Mouse (Mus musculus) lung, adult 2 months (tissue): ENCODE measurements around the gene Mdh2. TPM values are rescaled to one million over a fixed set of nuclear protein-coding genes. Genes with fewer than 3 reads are reported as not detected.

Experiments
- DNase-seq: peaks from one replicate; pipeline ENCODE4 v3.0.0; 2022
- H3K4me1 ChIP-seq: fragments of 200-500 bp; 2 replicates; pipeline ENCODE4 v1.6.1; 2011; ENCODE audit warnings: low read length; ENCODE audit not compliant: control insufficient read depth, insufficient read depth
- H3K4me3 ChIP-seq: fragments of 200-500 bp; replicated peaks from 2 replicates; pipeline ENCODE3; 2011; ENCODE audit warnings: low read depth, mild to moderate bottlenecking, control low read depth, low read length; ENCODE audit errors: extremely low read depth
- CTCF ChIP-seq: fragments of 200-500 bp; IDR thresholded peaks from 2 replicates; pipeline ENCODE4 v1.5.1; 2011; ENCODE audit warnings: mild to moderate bottlenecking, low read length, control low read depth; ENCODE audit not compliant: insufficient read depth
- POLR2A ChIP-seq: fragments of 200-500 bp; IDR thresholded peaks from 2 replicates; pipeline ENCODE4 v1.6.1; 2011; ENCODE audit warnings: low read depth, mild to moderate bottlenecking, control low read depth, low read length, borderline replicate concordance; ENCODE audit errors: extremely low read depth
- WGBS: fragments of 180-500 bp; shearing (Covaris S2); methylation state at CpG from one replicate; pipeline ENCODE4 v1.1.7; 2018; 5-methylcytosine and 5-hydroxymethylcytosine counted together
- polyA plus RNA-seq: library from polyadenylated mRNA; depleted of rRNA; stranded (reverse); fragments of >200 nt; gene quantifications from 2 replicates; pipeline ENCODE4 v1.2.3, GENCODE M21; 2012

Gene Mdh2
- polyA plus RNA-seq, 1 experiment = 344 TPM

DNA sequence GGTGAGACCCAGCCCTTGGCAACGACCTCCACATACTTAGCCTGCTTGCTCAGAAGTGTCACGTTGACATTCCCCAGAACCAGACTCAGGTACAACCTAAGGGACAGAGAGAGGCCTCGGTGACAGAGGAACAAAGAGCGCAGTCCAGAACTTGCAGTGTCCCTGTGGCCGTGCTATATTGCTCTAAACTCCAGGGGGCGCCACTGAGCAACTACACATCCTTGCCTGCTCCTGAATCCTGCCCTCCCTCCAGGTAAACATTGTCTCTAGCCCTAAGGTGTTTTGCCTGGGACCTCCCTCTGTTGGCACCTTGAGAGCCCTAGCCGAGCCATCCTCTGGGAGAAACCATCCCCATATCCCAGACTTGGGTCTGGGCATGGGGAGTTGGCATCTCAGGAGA, 41.1 kb upstream of the Mdh2 start:
- TF ChIP-seq POLR2A (no peak), CTCF (peak; percentile 61)
- WGBS = 82% methylated on average over 7 of the region's 7 CpGs
- no peak for DNase-seq
- Histone ChIP-seq H3K4me3 (no peak overlapping the region), H3K4me1 (no peaks in the 10 kb centered on the region)

DNA sequence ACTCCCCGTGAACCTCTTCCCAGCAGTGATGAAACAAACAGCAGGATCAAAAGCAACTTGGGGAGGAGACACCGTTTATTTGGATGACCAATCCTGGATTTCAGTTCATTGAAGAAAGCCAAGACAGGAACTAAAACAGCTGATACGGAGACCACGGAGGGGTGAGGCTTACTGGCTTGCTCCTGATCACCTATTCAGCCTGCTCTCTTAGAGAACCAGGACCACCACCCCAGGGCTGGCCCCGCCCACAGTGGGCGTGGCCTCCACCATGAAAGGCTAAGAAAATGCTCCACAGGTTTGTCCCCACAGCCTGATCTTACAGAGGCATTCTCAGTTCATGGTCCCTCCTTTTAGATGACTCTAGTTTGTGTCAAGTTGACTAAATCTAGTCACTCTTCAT, 40.0 kb upstream of the Mdh2 start:
- WGBS = 34% methylated on average over 6 of the region's 6 CpGs
- peaks cover 4% of the 10 kb centered on the region for H3K4me1 ChIP-seq
- no peak for DNase-seq
- no peak for TF ChIP-seq POLR2A
- no peak for TF ChIP-seq CTCF
- no peak overlapping the region for H3K4me3 ChIP-seq

DNA sequence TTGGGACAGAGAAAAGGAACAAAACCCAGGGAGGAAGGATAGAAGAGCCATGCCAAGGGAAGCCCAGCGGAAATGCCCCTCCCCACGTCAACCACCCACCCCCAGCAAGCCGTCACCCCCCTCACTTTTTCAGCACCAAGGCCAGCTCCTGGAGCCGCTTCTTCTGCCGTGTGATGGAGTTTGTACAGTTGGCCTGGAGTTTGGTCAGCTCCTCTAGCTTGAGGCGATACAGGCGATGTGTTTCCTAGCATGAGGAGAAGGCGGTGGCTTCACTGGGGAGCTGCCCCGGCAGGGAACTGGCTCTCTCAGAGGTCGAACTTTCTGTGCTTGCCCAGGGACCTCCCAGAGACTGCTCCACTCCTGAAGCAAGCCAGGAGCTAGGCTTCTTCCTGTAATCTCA, 36.1 kb upstream of the Mdh2 start:
- DNase-seq = no peak
- TF ChIP-seq CTCF (no peak), POLR2A (no peak)
- 57% methylated on average over 10 of the region's 10 CpGs for whole genome bisulfite sequencing
- Histone ChIP-seq H3K4me1 (peaks cover 8% of the 10 kb centered on the region), H3K4me3 (no peak overlapping the region)

DNA sequence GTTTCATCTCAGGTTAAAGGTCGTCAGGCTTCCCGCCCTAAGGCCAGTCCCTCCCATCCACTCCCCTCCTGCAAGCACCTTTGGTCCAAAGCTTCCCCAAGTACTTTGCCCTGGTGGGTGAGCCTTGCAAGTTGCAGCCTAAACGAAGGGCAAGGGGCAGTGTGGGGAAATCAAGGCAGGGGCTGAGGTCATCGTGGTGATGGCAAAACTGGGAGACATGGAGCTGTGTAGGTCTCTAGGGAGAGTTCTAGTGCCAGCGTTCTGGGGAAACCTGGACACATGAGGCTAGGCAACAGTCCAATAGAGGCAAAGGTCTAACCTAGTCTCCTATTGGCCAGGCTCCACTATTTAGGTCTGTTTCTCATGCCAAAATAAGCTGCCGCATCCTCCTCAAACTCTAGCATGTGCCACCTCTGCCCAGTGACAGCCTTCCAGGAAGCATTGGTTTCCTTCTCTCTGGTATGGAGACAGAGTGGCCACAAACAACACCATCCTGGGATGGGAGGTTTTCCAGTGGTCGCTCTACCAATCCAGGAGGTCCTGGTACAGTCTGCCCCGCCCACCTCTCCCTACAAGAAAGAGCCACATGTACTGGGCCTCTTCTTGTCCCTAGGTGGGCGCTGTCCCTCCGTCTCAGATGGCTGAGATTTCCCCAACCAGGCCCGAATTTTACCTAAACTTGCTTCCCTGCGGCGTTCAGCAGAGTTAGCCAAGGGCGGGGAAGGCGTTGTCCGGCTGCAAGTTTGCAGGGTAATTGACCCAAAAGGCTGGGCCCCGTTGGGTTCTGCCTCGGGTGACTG, 35.1 kb upstream of the Mdh2 start:
- 0 out of 2 replicates have a peak, but pooled peaks have one; percentile 18 for TF ChIP-seq POLR2A
- TF ChIP-seq CTCF = no peak
- WGBS = 22% methylated on average over 18 of the region's 18 CpGs
- peaks cover 8% of the 10 kb centered on the region for H3K4me1 ChIP-seq
- peak overlapping the region; percentile 64 for H3K4me3 ChIP-seq
- DNase-seq = no peak

DNA sequence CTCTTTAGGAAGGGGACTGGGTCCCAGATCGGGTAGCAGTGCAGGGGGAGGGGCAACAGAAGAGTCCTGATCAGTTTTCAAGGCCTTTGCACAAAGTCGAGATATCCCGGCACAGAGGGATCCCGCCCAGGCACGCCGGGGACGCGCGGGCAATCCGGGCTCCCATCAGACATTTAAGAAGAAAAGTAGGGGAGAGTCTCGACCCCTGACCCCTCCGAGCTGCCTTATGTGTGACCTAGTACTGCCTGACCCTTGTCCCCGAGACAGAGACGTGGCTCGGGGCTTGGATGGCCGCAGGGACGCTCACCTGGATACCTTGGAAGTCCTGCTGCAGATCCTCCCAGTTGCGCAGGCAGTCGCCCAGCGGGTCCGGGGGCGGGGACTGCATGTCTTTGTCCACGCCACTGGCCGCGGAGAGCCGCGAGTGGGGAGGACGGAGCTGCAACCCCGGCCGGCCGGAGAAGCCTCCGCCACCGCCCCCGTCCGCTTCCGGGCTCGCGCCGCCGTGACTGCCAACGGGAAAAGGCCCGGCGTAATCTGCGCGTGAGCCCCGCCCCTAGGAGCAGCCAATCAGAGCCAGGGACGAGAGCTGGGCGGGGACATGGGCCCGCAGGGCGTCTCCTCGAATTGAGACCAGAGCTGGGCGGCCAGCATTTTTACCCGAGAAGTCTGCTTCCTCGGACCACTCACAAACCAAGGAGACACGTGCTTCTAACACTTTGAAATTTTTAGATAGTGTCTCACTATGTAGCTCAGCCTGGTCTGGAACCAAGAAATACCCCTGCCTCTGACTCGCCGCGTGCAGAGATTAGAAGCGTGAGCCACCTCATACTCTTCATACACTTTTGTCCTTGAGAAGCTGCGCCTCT, 34.3 kb upstream of the Mdh2 start, which contains the start of gene Tmem120a:
Gene Tmem120a (minus strand): TSS at position 708 of the 869 bp plus-strand sequence.
- TF ChIP-seq CTCF (no peak), POLR2A (peak; percentile 49; the same call in 1 of the 2 replicates)
- Histone ChIP-seq H3K4me1 (peaks cover 8% of the 10 kb centered on the region), H3K4me3 (peak within 1 kb of the TSS; percentile 64)
- under 1% methylated on average over 60 of the region's 60 CpGs for WGBS
- peak; percentile 93 for DNase-seq

DNA sequence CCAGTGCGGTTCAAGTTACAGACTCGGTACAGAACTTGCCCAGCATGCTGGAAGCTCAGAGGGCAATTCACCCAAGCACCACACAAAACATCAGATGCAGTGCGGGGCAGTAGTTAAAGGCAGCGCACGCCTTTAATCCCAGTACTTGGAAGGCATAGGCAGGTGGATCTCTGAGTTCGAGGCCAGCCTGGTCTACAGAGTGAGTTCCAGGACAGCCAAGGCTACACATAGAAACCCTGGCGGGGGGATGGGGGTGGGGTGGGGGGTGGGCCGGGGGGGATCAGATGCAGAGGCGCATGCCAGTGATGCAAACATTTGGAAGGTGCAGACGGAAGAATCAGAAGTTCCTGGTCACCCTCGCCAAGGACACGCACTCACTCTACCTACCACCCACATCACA, 33.5 kb upstream of the Mdh2 start:
- DNase-seq = no peak
- TF ChIP-seq CTCF = no peak
- no peak for TF ChIP-seq POLR2A
- Histone ChIP-seq H3K4me3 (peak overlapping the region; percentile 64), H3K4me1 (peaks cover 8% of the 10 kb centered on the region)
- WGBS = 24% methylated on average over 12 of the region's 12 CpGs

DNA sequence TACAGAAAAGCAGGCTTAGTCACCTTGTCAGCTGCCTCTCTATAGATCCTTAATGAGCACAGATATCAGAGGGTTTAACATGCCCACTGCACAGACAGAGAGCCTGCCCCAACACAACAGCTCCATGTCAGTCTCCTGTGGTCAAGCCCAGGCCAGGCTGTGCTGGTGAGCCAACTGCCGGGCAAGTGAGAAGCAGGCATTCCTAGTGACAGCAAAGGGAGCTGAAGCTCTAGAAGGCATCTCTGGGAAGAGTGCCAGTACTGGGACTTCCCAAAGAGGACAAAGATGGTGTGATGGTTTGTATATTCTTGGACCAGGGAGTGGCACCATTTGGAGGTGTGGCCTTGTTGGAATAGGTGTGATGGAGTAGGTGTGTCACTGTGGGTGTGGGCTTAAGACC, 27.2 kb upstream of the Mdh2 start:
- TF ChIP-seq CTCF (no peak), POLR2A (no peak)
- no peaks in the 10 kb centered on the region for H3K4me1 ChIP-seq
- H3K4me3 ChIP-seq = no peak overlapping the region
- no peak for DNase-seq
- WGBS = 67% methylated on average over 1 of the region's 1 CpGs

DNA sequence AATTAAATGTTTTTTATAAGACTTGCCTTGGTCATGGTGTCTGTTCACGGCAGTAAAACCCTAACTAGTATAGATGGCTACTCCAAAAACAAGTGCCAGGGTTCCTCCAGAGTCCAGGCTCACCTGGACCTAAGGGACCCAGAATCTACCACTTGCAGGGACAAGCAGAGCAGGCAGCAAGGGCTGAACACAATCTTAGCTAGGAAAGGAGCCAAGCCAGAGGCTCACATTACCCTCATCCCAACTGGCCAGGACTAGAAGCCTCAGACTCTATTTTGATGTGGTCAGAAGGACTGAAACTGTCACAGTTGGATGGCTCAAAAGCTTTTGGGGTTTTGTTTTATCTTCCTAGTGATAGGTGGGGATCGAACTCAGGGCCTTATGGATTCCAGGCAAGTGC, 26.7 kb upstream of the Mdh2 start:
- no peaks in the 10 kb centered on the region for H3K4me1 ChIP-seq
- H3K4me3 ChIP-seq = no peak overlapping the region
- TF ChIP-seq CTCF (no peak), POLR2A (no peak)
- WGBS = 77% methylated on average over 2 of the region's 2 CpGs
- DNase-seq = no peak

DNA sequence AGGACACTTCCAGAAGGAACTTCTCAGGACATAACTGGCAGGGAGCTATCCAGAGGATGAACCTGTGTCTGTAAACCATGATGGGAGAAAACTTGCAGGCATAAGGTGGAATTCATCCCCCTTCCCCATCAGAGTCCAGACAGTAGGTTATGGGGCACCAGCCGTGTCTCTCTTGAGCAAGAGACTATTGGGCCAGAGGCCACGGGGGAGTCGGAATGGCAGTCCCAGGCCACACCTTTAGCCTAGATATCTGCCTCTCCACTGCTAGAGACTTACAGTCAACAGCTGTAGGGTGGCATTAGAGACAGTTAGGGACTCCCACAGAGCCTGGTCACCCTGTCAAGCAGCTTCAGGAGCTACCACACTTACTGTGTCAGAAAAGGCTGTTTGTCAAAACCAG, 16.4 kb upstream of the Mdh2 start:
- no peak for TF ChIP-seq CTCF
- no peak for TF ChIP-seq POLR2A
- Histone ChIP-seq H3K4me1 (no peaks in the 10 kb centered on the region), H3K4me3 (no peak overlapping the region)
- 63% methylated on average over 3 of the region's 3 CpGs for WGBS
- DNase-seq = no peak

DNA sequence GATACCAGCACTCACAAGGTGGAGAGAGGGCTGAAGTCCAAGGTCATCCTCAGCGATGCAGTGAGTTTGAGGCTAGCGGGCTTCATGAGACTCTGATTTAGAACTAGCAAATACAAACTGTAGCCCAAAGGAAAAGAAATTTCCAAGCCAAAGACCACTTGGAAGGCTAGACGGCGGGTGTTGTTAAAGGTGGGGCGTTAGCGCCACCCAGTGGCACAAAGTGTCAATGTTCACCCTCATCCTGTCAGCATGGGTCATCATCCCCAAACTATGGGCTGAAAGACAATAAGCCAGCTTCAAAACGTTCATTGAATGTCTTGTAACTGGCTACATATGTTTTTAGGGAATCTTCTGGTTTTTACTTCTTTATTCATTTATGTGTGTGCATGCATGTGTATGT, 14.8 kb upstream of the Mdh2 start:
- WGBS = 2% methylated on average over 7 of the region's 7 CpGs

More for the DNA sequence above, 14.8 kb upstream of the Mdh2 start:
- no peak overlapping the region for H3K4me3 ChIP-seq
- H3K4me1 ChIP-seq = no peaks in the 10 kb centered on the region
- peak; percentile 98 for TF ChIP-seq CTCF
- no peak for TF ChIP-seq POLR2A
- DNase-seq = peak; percentile 64
